Mouse (Mus musculus): ENCODE results near the gene Fam169b.

The Fam169b gene

GRCm38 (mm10) chr7:68386767-68387166, 113.1 kb downstream of the Fam169b start:
- in situ Hi-C loops (cut with MseI, MboI), result loop anchor here (5.0 to 25.0 kb wide), 3 partner anchors 86 to 451 kb away; no protein-coding TSS in a partner anchor

- in situ Hi-C loops (cut with MseI, MboI), result loop anchor here in 1 of 2 experiments (25.0 kb wide), 1 partner anchor 441 kb away; no protein-coding TSS in a partner anchor
Observed at GRCm38 (mm10) chr7:68395707-68396333, 122.2 kb downstream of the Fam169b start.

- in situ Hi-C loops (cut with MseI, MboI), result no loop called here
Observed at GRCm38 (mm10) chr7:68400516-68400915, 126.9 kb downstream of the Fam169b start.

GRCm38 (mm10) chr7:68408611-68409010, 135.0 kb downstream of the Fam169b start:
- in situ Hi-C loops (cut with MseI, MboI), result no loop called here

Data from mouse trophoblast stem cell (cell line).